Mouse (Mus musculus) layer of hippocampus, adult 11-12 months (tissue): ENCODE measurements at regions not wholly inside any gene's neighbourhood (a gene's known extent, or its start where the extent isn't known, plus 50 kb on each side); places are given as distances from the start of the nearest gene placed in this dataset.

Source experiments
- DNase-seq: peaks from one replicate; pipeline ENCODE4 v3.0.0; 2022; ENCODE audit warnings: low spot score

- DNase-seq: no peak
Observed at GRCm38 (mm10) chr11:25538641-25539258, 671.8 kb downstream of the 5730522E02Rik start.

GRCm38 (mm10) chr11:25536069-25536468 lies 674.5 kb downstream of the 5730522E02Rik start:
- no peak for DNase-seq

GRCm38 (mm10) chr11:25533081-25533480 lies 677.5 kb downstream of the 5730522E02Rik start:
- no peak for DNase-seq

GRCm38 (mm10) chr11:25531668-25532398 lies 678.7 kb downstream of the 5730522E02Rik start:
- no peak for DNase-seq

- DNase-seq: no peak
Observed at GRCm38 (mm10) chr11:25528056-25528455, 682.5 kb downstream of the 5730522E02Rik start.

GRCm38 (mm10) chr11:25518903-25519302 lies 691.7 kb downstream of the 5730522E02Rik start:
- no peak for DNase-seq

GRCm38 (mm10) chr11:25518131-25518530 lies 692.4 kb downstream of the 5730522E02Rik start:
- peak; percentile 48 for DNase-seq

- DNase-seq: no peak
Observed at GRCm38 (mm10) chr11:25505500-25505899, 705.1 kb downstream of the 5730522E02Rik start.

GRCm38 (mm10) chr11:25473682-25474365 lies 736.7 kb downstream of the 5730522E02Rik start:
- no peak for DNase-seq

- no peak for DNase-seq
Observed at GRCm38 (mm10) chr11:25469819-25470218, 740.7 kb downstream of the 5730522E02Rik start.

- no peak for DNase-seq
Observed at GRCm38 (mm10) chr11:25437206-25437605, 773.4 kb downstream of the 5730522E02Rik start.

GRCm38 (mm10) chr11:25435645-25436044 lies 774.9 kb downstream of the 5730522E02Rik start:
- DNase-seq: no peak

- no peak for DNase-seq
Observed at GRCm38 (mm10) chr11:25423186-25423585, 787.4 kb downstream of the 5730522E02Rik start.

- DNase-seq: no peak
Observed at GRCm38 (mm10) chr11:25421486-25421885, 789.1 kb downstream of the 5730522E02Rik start.

- DNase-seq: no peak
Observed at GRCm38 (mm10) chr11:25410403-25411090, 800.0 kb downstream of the 5730522E02Rik start.

GRCm38 (mm10) chr11:25391649-25392048 lies 818.9 kb downstream of the 5730522E02Rik start:
- no peak for DNase-seq

- DNase-seq: no peak
Observed at GRCm38 (mm10) chr11:25367111-25367510, 843.5 kb downstream of the 5730522E02Rik start.

GRCm38 (mm10) chr11:25365433-25365832 lies 845.1 kb downstream of the 5730522E02Rik start:
- no peak for DNase-seq

GRCm38 (mm10) chr11:25359723-25360122 lies 850.8 kb downstream of the 5730522E02Rik start:
- no peak for DNase-seq

- peak; percentile 39 for DNase-seq
Observed at GRCm38 (mm10) chr11:25357717-25358411, 852.7 kb downstream of the 5730522E02Rik start.

GRCm38 (mm10) chr11:25356671-25357586 lies 853.6 kb downstream of the 5730522E02Rik start:
- DNase-seq: peak; percentile 20
